Mouse (Mus musculus) forebrain, embryonic 13.5 days (tissue): Measurements from ENCODE around the gene Fmo2. TPM values are rescaled to one million over a fixed set of nuclear protein-coding genes. Genes with fewer than 3 reads are reported as not detected.
A peak's percentile ranks its signal among the peaks of the same experiment; 100 is the strongest.

Source experiments
- ATAC-seq: fragments of 200-750 bp; cut with Nextera tagmentation; 2 replicates; pipeline ENCODE4 v1.8.0; 2017
- H3K27ac ChIP-seq: fragments of 300-500 bp; sonication (generic); 2 replicates; pipeline ENCODE4 v1.5.1; 2015; ENCODE audit warnings: inconsistent platforms, mild to moderate bottlenecking, moderate library complexity
- H3K27me3 ChIP-seq: fragments of 300-500 bp; sonication (generic); 2 replicates; pipeline ENCODE4 v1.6.1; 2015; ENCODE audit warnings: mild to moderate bottlenecking, inconsistent platforms
- H3K36me3 ChIP-seq: fragments of 300-500 bp; sonication (generic); 2 replicates; pipeline ENCODE4 v1.6.1; 2015; ENCODE audit warnings: mild to moderate bottlenecking, inconsistent platforms; ENCODE audit not compliant: poor library complexity, severe bottlenecking
- H3K4me1 ChIP-seq: fragments of 300-500 bp; sonication (generic); 2 replicates; pipeline ENCODE4 v1.6.1; 2015; ENCODE audit warnings: inconsistent platforms
- H3K4me2 ChIP-seq: fragments of 300-500 bp; sonication (generic); 2 replicates; pipeline ENCODE4 v1.6.1; 2015; ENCODE audit warnings: inconsistent platforms, mild to moderate bottlenecking, moderate library complexity
- H3K4me3 ChIP-seq: fragments of 300-500 bp; sonication (generic); 2 replicates; pipeline ENCODE4 v1.5.1; 2015; ENCODE audit warnings: mild to moderate bottlenecking, inconsistent platforms
- H3K9ac ChIP-seq: fragments of 300-500 bp; sonication (generic); 2 replicates; pipeline ENCODE4 v1.6.1; 2015; ENCODE audit warnings: mild to moderate bottlenecking, inconsistent platforms
- H3K9me3 ChIP-seq: fragments of 300-500 bp; sonication (generic); replicated peaks from 2 replicates; pipeline ENCODE4 v1.6.1; 2016; ENCODE audit warnings: inconsistent platforms
- WGBS: fragments of 180-500 bp; shearing (Covaris S2); methylation state at CpG from one replicate; pipeline ENCODE4 v1.1.7; 2015; 5-methylcytosine and 5-hydroxymethylcytosine counted together
- polyA plus RNA-seq: library from polyadenylated mRNA; unstranded; fragments of >200 nt; fragmentation: Nextera tagmentation; extraction: Ambion mirVana; gene quantifications from 2 replicates; pipeline ENCODE4 v1.2.1, GENCODE M21; 2015

Fmo2 gene
- polyA plus RNA-seq, 1 experiment from 2014 or later: not detected

- Histone ChIP-seq H3K9ac (no peak overlapping the region), H3K27ac (no peak overlapping the region), H3K36me3 (no peaks in the 10 kb centered on the region), H3K4me2 (no peak overlapping the region), H3K27me3 (no peaks in the 10 kb centered on the region), H3K4me1 (no peaks in the 10 kb centered on the region), H3K9me3 (no peaks in the 10 kb centered on the region), H3K4me3 (no peak overlapping the region)
- 63% methylated on average over 2 of the region's 2 CpGs for WGBS
- no peak for ATAC-seq
Observed at GRCm38 (mm10) chr1:162930631-162931030, 32.1 kb upstream of the Fmo2 start.

DNA sequence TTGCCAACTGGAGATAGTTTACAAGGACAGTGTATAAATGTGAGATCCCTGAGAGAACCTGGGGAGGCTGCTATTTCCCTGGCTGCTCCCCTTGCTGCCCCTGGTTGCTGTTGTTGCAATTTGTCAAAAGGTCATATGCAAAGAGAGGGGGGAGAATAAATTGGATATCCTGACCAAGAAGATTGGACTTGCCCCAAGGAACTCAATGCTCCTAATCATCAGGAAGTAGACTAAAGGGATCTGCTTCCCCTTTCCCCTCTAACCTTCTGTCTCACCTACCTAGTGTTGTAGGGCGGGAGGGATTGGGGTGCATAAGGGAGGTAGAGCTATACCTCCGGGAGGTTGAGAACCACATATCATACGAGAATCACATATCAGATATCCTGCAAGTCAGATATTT lies 30.6 kb upstream of the Fmo2 start:
- no peaks in the 10 kb centered on the region for H3K4me1 ChIP-seq
- no peak overlapping the region for H3K27ac ChIP-seq
- H3K9ac ChIP-seq: no peak overlapping the region
- no peak overlapping the region for H3K4me2 ChIP-seq
- H3K4me3 ChIP-seq: no peak overlapping the region
- no peak for ATAC-seq
- no peaks in the 10 kb centered on the region for H3K9me3 ChIP-seq
- 90% methylated on average over 3 of the region's 3 CpGs for WGBS
- H3K27me3 ChIP-seq: no peaks in the 10 kb centered on the region
- no peaks in the 10 kb centered on the region for H3K36me3 ChIP-seq

- no peak overlapping the region for H3K4me3 ChIP-seq
- H3K27me3 ChIP-seq: no peaks in the 10 kb centered on the region
- no peak overlapping the region for H3K4me2 ChIP-seq
- WGBS: 75% methylated on average over 1 of the region's 1 CpGs
- no peaks in the 10 kb centered on the region for H3K9me3 ChIP-seq
- no peak overlapping the region for H3K9ac ChIP-seq
- no peak overlapping the region for H3K27ac ChIP-seq
- ATAC-seq: no peak
- H3K4me1 ChIP-seq: no peaks in the 10 kb centered on the region
- H3K36me3 ChIP-seq: no peaks in the 10 kb centered on the region
Observed at GRCm38 (mm10) chr1:162925121-162925520, 26.6 kb upstream of the Fmo2 start.

- ATAC-seq: no peak
- Histone ChIP-seq H3K4me2 (no peak overlapping the region), H3K4me3 (no peak overlapping the region), H3K9me3 (no peaks in the 10 kb centered on the region), H3K9ac (no peak overlapping the region), H3K36me3 (no peaks in the 10 kb centered on the region), H3K27ac (no peak overlapping the region), H3K4me1 (no peaks in the 10 kb centered on the region), H3K27me3 (no peaks in the 10 kb centered on the region)
- 86% methylated on average over 8 of the region's 8 CpGs for WGBS
Observed at GRCm38 (mm10) chr1:162916661-162917060, 18.1 kb upstream of the Fmo2 start.

GRCm38 (mm10) chr1:162914932-162915556 lies 16.5 kb upstream of the Fmo2 start:
- Histone ChIP-seq H3K4me2 (no peak overlapping the region), H3K9me3 (no peaks in the 10 kb centered on the region), H3K27me3 (no peaks in the 10 kb centered on the region), H3K27ac (no peak overlapping the region), H3K9ac (no peak overlapping the region), H3K36me3 (no peaks in the 10 kb centered on the region), H3K4me1 (no peaks in the 10 kb centered on the region), H3K4me3 (no peak overlapping the region)
- no peak for ATAC-seq
- 89% methylated on average over 4 of the region's 4 CpGs for WGBS

GRCm38 (mm10) chr1:162912085-162912484 lies 13.6 kb upstream of the Fmo2 start:
- no peak for ATAC-seq
- no peak overlapping the region for H3K4me2 ChIP-seq
- no peaks in the 10 kb centered on the region for H3K4me1 ChIP-seq
- H3K27ac ChIP-seq: no peak overlapping the region
- H3K9me3 ChIP-seq: no peaks in the 10 kb centered on the region
- H3K36me3 ChIP-seq: no peaks in the 10 kb centered on the region
- H3K27me3 ChIP-seq: no peaks in the 10 kb centered on the region
- no peak overlapping the region for H3K9ac ChIP-seq
- no peak overlapping the region for H3K4me3 ChIP-seq

- 0 out of 2 replicates have a peak, but pooled peaks cover 6% of the 10 kb centered on the region for H3K4me1 ChIP-seq
- H3K4me3 ChIP-seq: no peak overlapping the region
- peak; percentile 75 for ATAC-seq
- H3K9ac ChIP-seq: no peak overlapping the region
- H3K36me3 ChIP-seq: no peaks in the 10 kb centered on the region
- no peaks in the 10 kb centered on the region for H3K27me3 ChIP-seq
- H3K9me3 ChIP-seq: no peaks in the 10 kb centered on the region
- H3K27ac ChIP-seq: no peak overlapping the region
- WGBS: 51% methylated on average over 4 of the region's 4 CpGs
- no peak overlapping the region for H3K4me2 ChIP-seq
Observed at GRCm38 (mm10) chr1:162901879-162902278, 3.4 kb upstream of the Fmo2 start.

- Histone ChIP-seq H3K9ac (no peak overlapping the region), H3K27ac (no peak overlapping the region), H3K9me3 (no peaks in the 10 kb centered on the region), H3K4me2 (no peak overlapping the region), H3K36me3 (no peaks in the 10 kb centered on the region), H3K4me3 (no peak overlapping the region), H3K4me1 (no peaks in the 10 kb centered on the region), H3K27me3 (no peaks in the 10 kb centered on the region)
- WGBS: 43% methylated on average over 6 of the region's 6 CpGs
- ATAC-seq: peak; percentile 67; the same call in 1 of the 2 replicates
Observed at GRCm38 (mm10) chr1:162895900-162896299, 2.6 kb downstream of the Fmo2 start.

DNA sequence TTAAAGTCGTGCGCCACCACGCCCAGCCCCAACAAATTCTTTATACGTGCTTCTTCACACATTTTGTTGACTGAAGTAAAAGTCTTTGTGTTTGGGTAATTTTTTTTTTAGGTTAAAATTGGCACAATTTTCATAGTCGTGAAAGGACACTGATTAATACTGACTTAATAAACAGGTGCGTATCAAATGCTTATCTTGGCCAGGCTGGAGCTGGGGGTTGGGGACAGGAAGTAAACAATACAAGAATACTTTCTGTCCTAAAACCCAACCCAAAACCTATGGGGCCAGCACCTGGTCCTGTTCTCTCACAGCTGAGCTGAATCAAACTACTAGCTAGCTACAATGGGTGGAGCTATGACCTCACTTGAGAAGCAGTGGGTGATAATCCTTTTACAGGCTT lies 5.5 kb downstream of the Fmo2 start:
- Histone ChIP-seq H3K4me1 (no peaks in the 10 kb centered on the region), H3K36me3 (no peaks in the 10 kb centered on the region), H3K4me3 (no peak overlapping the region), H3K27ac (no peak overlapping the region), H3K4me2 (no peak overlapping the region), H3K9me3 (no peaks in the 10 kb centered on the region), H3K27me3 (no peaks in the 10 kb centered on the region), H3K9ac (no peak overlapping the region)
- no peak for ATAC-seq
- WGBS: 90% methylated on average over 6 of the region's 6 CpGs

DNA sequence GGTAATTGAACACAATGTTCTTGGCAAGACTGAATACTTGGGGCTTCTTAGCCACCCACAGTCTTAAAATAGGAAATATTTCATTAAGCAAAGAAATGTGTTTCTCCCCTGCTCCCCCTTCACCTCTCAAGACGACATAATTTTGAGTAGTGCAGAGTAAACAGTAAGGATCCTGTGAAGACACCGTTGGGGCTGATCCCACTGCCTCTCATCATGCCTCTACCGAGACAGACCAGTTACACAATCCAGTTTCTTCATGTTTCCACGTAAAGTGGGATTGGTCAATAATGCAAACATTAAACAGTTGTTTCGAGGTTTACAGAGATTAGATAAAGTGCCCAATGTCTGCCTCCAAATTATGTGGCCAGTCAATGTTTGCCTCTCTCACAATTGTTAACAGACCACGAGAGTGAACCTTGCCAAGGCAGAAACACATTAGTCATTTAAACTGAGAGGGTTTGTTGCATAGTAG lies 6.5 kb downstream of the Fmo2 start:
- Histone ChIP-seq H3K36me3 (no peaks in the 10 kb centered on the region), H3K4me2 (no peak overlapping the region), H3K9me3 (no peaks in the 10 kb centered on the region), H3K27me3 (no peaks in the 10 kb centered on the region), H3K27ac (no peak overlapping the region), H3K4me1 (no peaks in the 10 kb centered on the region), H3K9ac (no peak overlapping the region), H3K4me3 (no peak overlapping the region)
- ATAC-seq: no peak
- WGBS: 86% methylated on average over 6 of the region's 6 CpGs

GRCm38 (mm10) chr1:162888646-162889045 lies 9.9 kb downstream of the Fmo2 start:
- no peaks in the 10 kb centered on the region for H3K9me3 ChIP-seq
- H3K27ac ChIP-seq: no peak overlapping the region
- no peaks in the 10 kb centered on the region for H3K36me3 ChIP-seq
- no peaks in the 10 kb centered on the region for H3K4me1 ChIP-seq
- ATAC-seq: no peak
- no peaks in the 10 kb centered on the region for H3K27me3 ChIP-seq
- no peak overlapping the region for H3K4me2 ChIP-seq
- H3K4me3 ChIP-seq: no peak overlapping the region
- WGBS: 89% methylated on average over 12 of the region's 12 CpGs
- no peak overlapping the region for H3K9ac ChIP-seq

DNA sequence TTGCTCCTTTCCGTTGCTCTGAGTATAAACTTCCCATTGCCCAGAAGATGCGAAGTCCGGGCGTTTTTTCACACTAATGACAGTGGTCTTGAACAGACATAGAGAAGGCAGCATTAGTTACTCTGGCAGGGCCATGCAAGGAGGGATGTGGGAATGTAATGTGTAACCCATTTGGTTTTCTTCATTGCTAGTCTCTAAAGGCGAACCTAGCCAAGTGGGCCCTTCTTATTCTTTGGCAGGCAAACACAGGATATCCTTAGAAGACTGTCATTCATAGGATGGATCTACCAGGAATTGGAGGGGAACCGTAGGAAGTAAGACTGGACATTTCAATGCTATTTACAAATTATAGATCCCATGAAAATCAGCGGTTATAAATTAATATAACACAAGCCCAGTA lies 10.9 kb downstream of the Fmo2 start:
- Histone ChIP-seq H3K4me2 (no peak overlapping the region), H3K9ac (no peak overlapping the region), H3K27me3 (no peaks in the 10 kb centered on the region), H3K4me3 (no peak overlapping the region), H3K9me3 (no peaks in the 10 kb centered on the region), H3K27ac (no peak overlapping the region), H3K36me3 (no peaks in the 10 kb centered on the region), H3K4me1 (no peaks in the 10 kb centered on the region)
- ATAC-seq: no peak
- 93% methylated on average over 7 of the region's 7 CpGs for WGBS

GRCm38 (mm10) chr1:162886138-162886816 lies 12.2 kb downstream of the Fmo2 start:
- Histone ChIP-seq H3K27me3 (no peaks in the 10 kb centered on the region), H3K36me3 (no peaks in the 10 kb centered on the region), H3K9me3 (no peaks in the 10 kb centered on the region), H3K4me2 (no peak overlapping the region), H3K27ac (no peak overlapping the region), H3K4me1 (no peaks in the 10 kb centered on the region), H3K4me3 (no peak overlapping the region), H3K9ac (no peak overlapping the region)
- ATAC-seq: no peak
- WGBS: 88% methylated on average over 11 of the region's 11 CpGs
